23 mouse cellular contexts compared by ENCODE assay signal in the genomic region with DNA sequence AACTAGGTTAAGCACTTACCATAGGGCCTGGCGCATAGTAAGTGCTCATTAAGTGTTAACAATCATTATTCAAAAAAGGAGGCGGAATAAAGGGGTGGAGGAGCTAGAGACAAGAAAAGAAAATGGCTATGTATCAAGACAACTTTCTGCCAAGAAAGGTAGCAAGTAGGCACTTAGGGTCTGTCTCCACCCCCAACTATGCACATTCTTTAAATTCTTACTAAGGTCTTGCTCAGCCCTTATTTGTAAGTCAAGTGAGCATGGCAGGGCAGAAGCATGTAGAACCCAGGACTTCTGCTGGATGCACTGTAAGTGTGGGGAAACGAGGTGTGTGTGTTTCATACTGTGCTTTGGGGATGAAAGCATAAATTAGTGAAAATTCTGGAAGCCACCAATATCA.
DNase-seq lines count a peak whose midpoint lies in the region; ATAC-seq and TF ChIP-seq lines count a peak whose summit lies in the region.
"Had no signal": no experiment of that assay in that cellular context is flagged by ENCODE, and none has a peak within 500 bp of the region (broad histone marks: within the 10 kb centered on the region; RNA-seq: fewer than 3 reads in every experiment).

No protein-coding gene starts in this region.

- DNase-seq in lung, embryonic 14.5 days: peak; percentile 29
- no peak for DNase-seq in lung, postnatal 10 days
- peak; percentile 23 for DNase-seq in lung, postnatal 0 days (ENCODE audit: low spot score)
- no peak for DNase-seq in lung, postnatal 25 days (ENCODE audit: low spot score)
- peak; percentile 78 for DNase-seq in ZHBTc4 (ENCODE audit: low read depth, low spot score)
- no peak for DNase-seq in adrenal gland, postnatal 10 days
- DNase-seq in heart, adult 11 months: no peak
- DNase-seq: adrenal gland, adult 2 months; adrenal gland, postnatal 25 days; cerebellum, adult 18-20 months; cerebellum, adult 9-10 months; cerebellum, postnatal 14 days; gastrocnemius, adult 2 months; gastrocnemius, postnatal 14 days; heart, adult 18-20 months; heart, postnatal 14 days had no signal

- H3K27me3 ChIP-seq in lung, embryonic 14.5 days (ENCODE audit: insufficient read depth, low read length): no peaks in the 10 kb centered on the region
- H3K27me3 ChIP-seq in lung, postnatal 0 days (replicated peaks; ENCODE audit: insufficient read depth, low read length): no peaks in the 10 kb centered on the region
- H3K27me3 ChIP-seq: forebrain, embryonic 13.5 days; heart, embryonic 13.5 days; hindbrain, embryonic 12.5 days; hindbrain, embryonic 15.5 days had no signal

- no peak overlapping the region for H3K27ac ChIP-seq in lung, embryonic 14.5 days (ENCODE audit: low read depth)
- H3K27ac ChIP-seq in lung, postnatal 0 days (ENCODE audit: low read length): no peak overlapping the region
- H3K27ac ChIP-seq: forebrain, embryonic 10.5 days; forebrain, embryonic 13.5 days; gastrocnemius, adult 2 months; heart, embryonic 13.5 days; hindbrain, embryonic 12.5 days; hindbrain, embryonic 15.5 days had no signal

- H3K4me1 ChIP-seq in lung, embryonic 14.5 days (ENCODE audit: insufficient read depth): no peaks in the 10 kb centered on the region
- no peaks in the 10 kb centered on the region for H3K4me1 ChIP-seq in lung, postnatal 0 days (ENCODE audit: insufficient read depth, low read depth, low read length)
- H3K4me1 ChIP-seq: forebrain, embryonic 10.5 days; forebrain, embryonic 13.5 days; heart, embryonic 13.5 days; hindbrain, embryonic 12.5 days; hindbrain, embryonic 15.5 days had no signal

- WGBS in lung, embryonic 14.5 days: 55% methylated on average over 3 of the region's 3 CpGs
- 61% methylated on average over 3 of the region's 3 CpGs for WGBS in lung, postnatal 0 days

- H3K4me3 ChIP-seq in lung, embryonic 14.5 days (ENCODE audit: low read depth, low read length): no peak overlapping the region
- no peak overlapping the region for H3K4me3 ChIP-seq in lung, postnatal 0 days (ENCODE audit: low read depth, low read length)
- H3K4me3 ChIP-seq: forebrain, embryonic 10.5 days; forebrain, embryonic 13.5 days; gastrocnemius, adult 2 months; heart, embryonic 13.5 days; hindbrain, embryonic 12.5 days; hindbrain, embryonic 15.5 days had no signal

- H3K4me2 ChIP-seq in lung, embryonic 14.5 days: no peak overlapping the region
- no peak overlapping the region for H3K4me2 ChIP-seq in lung, postnatal 0 days (replicated peaks; ENCODE audit: low read depth, low read length)
- H3K4me2 ChIP-seq: forebrain, embryonic 13.5 days; heart, embryonic 13.5 days; hindbrain, embryonic 12.5 days; hindbrain, embryonic 15.5 days had no signal

- H3K9ac ChIP-seq in lung, embryonic 14.5 days: no peak overlapping the region
- no peak overlapping the region for H3K9ac ChIP-seq in lung, postnatal 0 days (replicated peaks; ENCODE audit: low read depth)
- H3K9ac ChIP-seq: forebrain, embryonic 13.5 days; heart, embryonic 13.5 days; hindbrain, embryonic 12.5 days; hindbrain, embryonic 15.5 days had no signal

- no peak for TF ChIP-seq CTCF in lung, embryonic 14.5 days (IDR thresholded peaks at IDR 0.05; ENCODE audit: low read depth)
- no peak for TF ChIP-seq CTCF in lung, postnatal 0 days (IDR thresholded peaks at IDR 0.05)

- H3K9me3 ChIP-seq in lung, embryonic 14.5 days (ENCODE audit: low read depth, low read length): no peaks in the 10 kb centered on the region
- H3K9me3 ChIP-seq in lung, postnatal 0 days (ENCODE audit: low read length): no peaks in the 10 kb centered on the region
- H3K9me3 ChIP-seq: forebrain, embryonic 10.5 days; forebrain, embryonic 13.5 days; heart, embryonic 13.5 days; hindbrain, embryonic 12.5 days; hindbrain, embryonic 15.5 days had no signal

- no peak for TF ChIP-seq EP300 in lung, postnatal 0 days (IDR thresholded peaks at IDR 0.05)

- ATAC-seq in lung, embryonic 14.5 days (ENCODE audit: insufficient read depth): no peak
- ATAC-seq in lung, postnatal 0 days: peak; percentile 43; the same call in 1 of the 2 replicates
- ATAC-seq: CD4-positive, CD25-positive, alpha-beta regulatory T cell, adult 4 months; forebrain, embryonic 13.5 days; forebrain, embryonic 16.5 days had no signal

- H3K36me3 ChIP-seq in lung, embryonic 14.5 days (ENCODE audit: insufficient read depth): no peaks in the 10 kb centered on the region
- no peaks in the 10 kb centered on the region for H3K36me3 ChIP-seq in lung, postnatal 0 days (ENCODE audit: insufficient read depth, low read length)
- H3K36me3 ChIP-seq: forebrain, embryonic 10.5 days; heart, embryonic 13.5 days; hindbrain, embryonic 12.5 days; hindbrain, embryonic 15.5 days had no signal

Comparison
In these comparisons a context has a peak if more than half of its experiments do, and no peak if none do; other contexts are left out.
1. DNase-seq: peak in lung, embryonic 14.5 days (single experiment), lung, postnatal 0 days (single experiment) and ZHBTc4 (single experiment); none in lung, postnatal 10 days (single experiment), lung, postnatal 25 days (single experiment), adrenal gland, postnatal 10 days (single experiment) and heart, adult 11 months (single experiment).